Mouse (Mus musculus) megakaryocyte, embryonic 14.5 days (primary cell): ENCODE results near the gene Gpc5.

Source experiments
- FLI1 ChIP-seq: IDR thresholded peaks from 2 replicates; pipeline ENCODE4 v1.6.1; 2012; ENCODE audit warnings: low read length, inconsistent platforms, mixed read lengths
- GATA1 ChIP-seq: IDR thresholded peaks from 3 replicates; pipeline ENCODE4 v1.6.1; 2012; ENCODE audit warnings: mixed read lengths, low read length, inconsistent platforms, borderline replicate concordance

GRCm38 (mm10) chr14:115831854-115832625 is 740.0 kb downstream of the Gpc5 start:
- TF ChIP-seq GATA1 (no peak), FLI1 (no peak)
